Mouse (Mus musculus) adrenal gland, adult 8-10 months (tissue): ENCODE results near the gene Smap2. TPM values are rescaled to one million over a fixed set of nuclear protein-coding genes. Genes with fewer than 3 reads are reported as not detected.

ENCODE experiments used
- DNase-seq: peaks from one replicate; pipeline ENCODE4 v3.0.0; 2022
- microRNA-seq, 2 experiments: library from miRNA; unstranded; fragments of <30 nt; microRNA quantifications; one replicate each; pipeline ENCODE4 v1.2.0; 2022
- total RNA-seq, 4 experiments: library from RNA; stranded (reverse); gene quantifications; 2 replicates each; pipeline ENCODE4 v1.2.4; 2022

Smap2 gene
- total RNA-seq, 4 experiments from 2014 or later: 36.5 to 42.7 (median 40.3) TPM

GRCm38 (mm10) chr4:120974711-120975427 is 42.2 kb downstream of the Smap2 start:
- no peak for DNase-seq

- no peak for DNase-seq
Observed at GRCm38 (mm10) chr4:120971842-120972241, 45.2 kb downstream of the Smap2 start.

- no peak for DNase-seq
Observed at GRCm38 (mm10) chr4:120969382-120970146, 47.5 kb downstream of the Smap2 start.

GRCm38 (mm10) chr4:120968486-120968885 is 48.6 kb downstream of the Smap2 start:
- DNase-seq: no peak

- DNase-seq: no peak
Observed at GRCm38 (mm10) chr4:120955586-120955985, 61.5 kb downstream of the Smap2 start.

GRCm38 (mm10) chr4:120953667-120954066 is 63.4 kb downstream of the Smap2 start:
- DNase-seq: no peak

GRCm38 (mm10) chr4:120953038-120953437 is 64.0 kb downstream of the Smap2 start:
- DNase-seq: no peak

GRCm38 (mm10) chr4:120952163-120952562 is 64.9 kb downstream of the Smap2 start:
- no peak for DNase-seq

GRCm38 (mm10) chr4:120951428-120951973 is 65.5 kb downstream of the Smap2 start, which contains the start of gene Zfp69:
Gene Zfp69, minus strand, starts transcription at chr4:120951699.
- peak; percentile 84 for DNase-seq

- peak; percentile 7 for DNase-seq
Observed at GRCm38 (mm10) chr4:120950763-120951427, 66.2 kb downstream of the Smap2 start.

- no peak for DNase-seq
Observed at GRCm38 (mm10) chr4:120948938-120949337, 68.1 kb downstream of the Smap2 start.

GRCm38 (mm10) chr4:120935006-120935405 is 82.0 kb downstream of the Smap2 start:
- no peak for DNase-seq

GRCm38 (mm10) chr4:120930736-120931135 is 86.3 kb downstream of the Smap2 start:
- no peak for DNase-seq

- DNase-seq: no peak
Observed at GRCm38 (mm10) chr4:120928686-120929085, 88.4 kb downstream of the Smap2 start.

GRCm38 (mm10) chr4:120925386-120925785 is 91.7 kb downstream of the Smap2 start:
- DNase-seq: no peak

GRCm38 (mm10) chr4:120924554-120925299 is 92.3 kb downstream of the Smap2 start, which contains the start of gene Exo5:
Gene Exo5, minus strand, starts transcription at chr4:120925017.
- DNase-seq: peak; percentile 86

- no peak for DNase-seq
Observed at GRCm38 (mm10) chr4:120921461-120921860, 95.6 kb downstream of the Smap2 start.

Small RNA genes lying within 50 kb of the gene (microRNA-seq; reads per million reads assigned to microRNA genes)
- 0 to 0.35 reads per million in 2 experiments for gene Mir7015

Other genes with a start within 250 kb of the Smap2 start
- gene Nfyc, start 185.7 kb downstream of the Smap2 start, total RNA-seq: 10 to 100 TPM; 53.7 to 65.7 (median 59.4) TPM
- 10 to 100 TPM; 10.5 to 20.5 (median 15.0) TPM for gene Rims3, start 162.4 kb downstream of the Smap2 start, total RNA-seq
- gene Exo5, start 92.2 kb downstream of the Smap2 start, total RNA-seq: 10 to 100 TPM in 2 of 4 experiments, 1 to 10 TPM in 2; 7.9 to 13.4 (median 10.7) TPM
- gene Zfp69, start 65.5 kb downstream of the Smap2 start, total RNA-seq: 1 to 10 TPM; 1.5 to 3.4 (median 2.9) TPM
- gene Col9a2, start 22.1 kb upstream of the Smap2 start, total RNA-seq: under 1 TPM; 0.40 to 0.78 (median 0.57) TPM
- gene Zmpste24, start 81.0 kb upstream of the Smap2 start, total RNA-seq: 10 to 100 TPM; 54.8 to 69.9 (median 57.0) TPM
- not detected for gene Tmco2, start 92.0 kb upstream of the Smap2 start, total RNA-seq
- gene Rlf, start 197.8 kb upstream of the Smap2 start, total RNA-seq: 10 to 100 TPM; 13.5 to 21.6 (median 17.0) TPM